Mouse (Mus musculus) frontal cortex, postnatal 25 days (tissue): ENCODE measurements around the gene Ddx1.
A peak's percentile ranks its signal among the peaks of the same experiment; 100 is the strongest.

Experiments used
- DNase-seq, 2 experiments: peaks; one replicate each; pipeline ENCODE4 v3.0.0; 2022; ENCODE audit warnings: low spot score in 2 of 2

The Ddx1 gene

DNA sequence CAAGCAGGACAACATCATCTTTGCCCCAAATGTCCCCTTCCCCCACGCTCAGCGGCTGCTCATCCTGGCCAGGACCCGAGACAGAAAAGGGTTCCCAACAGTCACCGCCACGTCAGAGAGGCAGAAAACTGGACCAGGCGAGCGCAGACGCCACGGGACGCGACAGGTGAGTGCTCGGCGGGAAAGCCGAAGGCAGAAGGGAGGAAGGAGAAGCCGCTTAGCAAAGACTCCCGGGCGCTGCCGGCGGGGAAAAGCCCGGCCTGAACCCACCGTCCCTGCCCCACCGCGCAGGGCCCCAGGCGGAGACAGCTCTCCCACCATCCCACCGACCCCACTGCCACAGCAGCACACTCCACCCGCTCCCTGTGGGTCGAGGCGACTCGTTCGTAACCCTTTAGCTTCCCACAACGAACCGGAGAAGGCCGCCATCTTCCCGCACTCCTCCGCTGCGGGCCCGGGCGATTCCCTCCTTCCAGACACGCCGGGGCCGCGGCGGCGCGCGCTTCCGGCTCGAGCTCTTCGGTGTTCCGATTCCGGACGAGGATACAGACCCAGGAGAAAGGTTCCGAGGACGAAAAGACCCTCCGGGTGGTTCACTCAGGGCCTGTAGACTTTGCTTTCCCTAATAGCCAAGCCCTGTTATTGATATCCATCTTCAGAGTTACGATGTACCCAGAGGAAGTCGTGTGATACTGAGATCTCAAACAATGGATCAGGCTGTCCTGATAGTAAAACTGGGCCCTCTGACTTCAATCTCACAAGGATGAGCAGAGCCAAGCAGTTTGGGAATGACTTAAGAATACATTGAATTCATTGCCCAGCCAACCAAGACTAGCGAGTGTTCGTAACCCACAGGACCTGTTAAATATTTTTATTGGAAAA, at the start of gene Ddx1:
Gene Ddx1, minus strand, starts transcription at position 523 of the 882 bp plus-strand sequence.
- DNase-seq = peak; percentile 74 to 78

DNA sequence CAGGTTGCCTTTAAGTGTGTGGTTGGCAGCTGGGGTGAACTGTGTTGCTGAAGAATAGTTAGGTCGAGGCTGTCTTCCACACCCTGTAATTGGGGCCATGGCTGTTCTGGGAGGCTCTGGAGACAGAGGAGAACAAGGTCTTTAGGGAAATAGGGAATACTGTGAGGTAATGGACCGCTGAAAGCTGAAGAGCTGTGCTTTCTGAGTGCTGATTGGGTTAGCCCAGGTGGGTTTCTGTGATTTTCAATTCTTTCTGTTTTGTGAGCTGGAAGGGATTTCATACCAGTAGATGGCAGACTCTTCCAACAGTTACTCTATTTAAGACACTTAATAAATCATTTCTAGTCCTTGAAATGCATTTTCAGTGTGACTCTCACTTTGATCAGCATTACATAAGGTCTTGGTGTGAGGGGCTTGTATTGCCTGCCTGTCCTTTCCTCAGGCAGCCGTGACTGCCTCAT, 44.4 kb upstream of the Ddx1 start:
- DNase-seq = no peak

DNA sequence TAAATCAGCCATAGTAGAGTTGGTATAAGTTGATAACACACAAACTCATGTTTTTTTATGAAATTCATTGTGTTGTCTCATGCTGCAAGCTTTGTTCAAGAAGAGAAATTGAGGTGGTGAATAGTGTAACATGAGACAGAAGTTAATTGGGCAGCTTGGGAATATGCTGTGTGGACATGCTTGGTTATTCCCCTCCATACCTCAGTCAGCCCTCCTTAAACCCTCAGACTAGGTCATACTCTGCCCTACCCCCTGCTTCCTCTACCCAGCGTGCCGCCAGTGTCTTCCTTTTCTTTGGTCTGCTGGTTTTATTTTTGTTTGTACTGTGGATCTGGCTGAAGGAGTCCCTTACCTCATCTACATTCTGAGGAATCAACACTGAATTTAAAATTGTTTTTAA, 42.4 kb upstream of the Ddx1 start:
- no peak for DNase-seq

DNA sequence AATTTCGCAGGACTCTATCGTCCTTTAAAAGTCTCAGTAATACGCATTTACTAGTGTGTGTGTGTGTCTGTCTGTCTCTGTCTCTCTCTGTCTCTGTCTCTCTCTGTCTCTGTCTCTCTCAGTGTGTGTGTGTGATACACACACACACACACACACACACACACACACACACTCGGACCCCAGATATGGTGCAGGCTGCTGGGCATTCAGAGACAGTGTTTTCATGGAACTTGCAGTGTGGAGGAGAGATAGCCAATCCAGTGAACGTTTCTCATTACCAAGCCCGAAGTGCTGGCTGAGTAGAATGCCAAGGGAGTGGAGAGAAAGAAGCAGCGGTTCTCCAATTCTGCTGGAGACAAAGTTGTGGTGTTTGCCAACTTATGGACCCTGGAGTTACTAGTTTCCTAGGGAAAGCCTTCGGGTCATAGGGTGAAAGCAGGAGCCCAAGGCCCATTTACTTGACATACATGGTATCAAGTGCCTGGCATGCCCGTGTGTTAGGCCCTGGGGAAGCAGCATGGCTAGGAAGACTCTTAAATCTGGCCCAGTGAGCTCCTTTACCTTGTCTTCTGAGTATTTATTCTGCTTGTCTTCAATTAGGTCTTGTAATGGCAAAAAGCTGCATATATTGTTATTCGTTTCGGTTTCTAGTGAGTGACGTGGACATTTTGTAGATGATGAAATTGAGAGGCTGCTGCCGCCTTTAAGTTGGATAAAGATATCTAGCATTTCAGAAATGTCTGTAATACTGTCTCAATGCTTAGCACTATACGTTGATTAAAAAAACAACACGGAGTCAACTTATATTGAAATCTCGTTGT, 20.8 kb upstream of the Ddx1 start:
- DNase-seq = no peak

DNA sequence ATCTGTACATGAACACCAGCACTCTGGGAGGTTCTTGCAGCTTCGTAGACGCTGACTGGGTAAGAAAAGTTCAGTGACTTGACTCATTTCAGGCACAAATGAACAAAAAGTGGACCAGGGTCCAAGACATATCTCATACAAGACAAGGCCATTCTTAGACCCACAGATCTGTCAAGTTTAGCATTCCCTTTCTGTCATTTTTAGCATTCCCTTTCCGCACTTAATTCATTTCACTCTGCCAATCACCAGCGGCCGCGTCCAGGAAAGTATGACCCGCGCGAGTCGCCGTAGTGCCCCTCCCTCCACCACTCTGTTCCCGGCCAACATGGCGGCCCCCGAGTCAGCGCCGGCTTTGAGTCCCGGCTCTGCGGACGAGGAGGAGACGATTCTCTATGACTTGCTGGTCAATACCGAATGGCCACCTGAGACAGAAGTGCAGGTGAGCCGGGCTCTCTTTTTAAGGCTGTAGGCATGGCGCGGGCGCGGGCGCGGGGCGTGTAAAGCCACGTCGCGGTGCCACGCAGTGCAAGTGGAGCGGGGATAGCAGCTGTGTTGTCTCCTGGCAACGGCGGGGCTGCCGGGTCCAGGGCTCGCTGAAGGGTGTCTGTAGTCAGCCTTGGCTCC, 19.9 kb upstream of the Ddx1 start, which contains the start of gene Nbas:
Gene Nbas, plus strand, starts transcription at position 308 of the 624 bp plus-strand sequence.
- DNase-seq = peak; percentile 78 to 86

DNA sequence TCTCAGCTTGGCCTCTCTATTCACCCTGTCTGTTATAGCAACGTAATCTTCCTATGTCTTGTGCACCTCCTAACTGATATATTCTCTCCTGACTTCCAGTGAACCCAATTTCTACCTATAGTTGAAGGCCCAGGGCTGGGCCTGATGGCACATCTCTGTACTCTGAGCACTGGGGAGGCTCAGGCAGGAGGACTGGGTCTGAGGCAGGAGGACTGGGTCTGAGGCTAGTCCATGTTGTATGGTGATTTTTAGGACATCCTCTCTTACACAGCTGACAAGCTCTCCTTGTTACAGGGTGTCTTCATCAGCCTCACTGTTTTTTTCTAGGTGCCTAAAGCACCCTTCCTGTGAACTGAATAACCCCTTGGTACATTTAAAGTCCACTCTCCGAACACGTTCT, 19.4 kb upstream of the Ddx1 start:
- no peak for DNase-seq

DNA sequence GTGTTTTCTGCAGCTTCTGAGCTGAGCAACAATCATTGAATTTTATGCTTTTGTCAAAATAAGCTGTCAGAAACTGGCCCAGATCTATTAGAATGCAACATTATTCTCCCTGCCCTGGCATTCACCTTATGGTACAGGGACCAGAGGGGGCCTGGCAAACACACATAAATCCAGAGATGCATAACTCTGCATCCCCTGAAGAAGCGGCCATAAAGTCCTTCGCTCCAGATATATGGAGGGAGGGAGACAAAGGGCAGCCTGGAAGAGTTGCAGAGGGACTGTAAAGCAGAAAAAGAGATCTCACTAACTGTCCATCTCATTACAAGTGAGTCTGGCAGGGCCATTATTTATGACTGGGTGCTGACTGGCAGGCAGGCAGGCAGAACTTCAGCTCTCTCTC, 6.7 kb upstream of the Ddx1 start:
- DNase-seq = no peak

DNA sequence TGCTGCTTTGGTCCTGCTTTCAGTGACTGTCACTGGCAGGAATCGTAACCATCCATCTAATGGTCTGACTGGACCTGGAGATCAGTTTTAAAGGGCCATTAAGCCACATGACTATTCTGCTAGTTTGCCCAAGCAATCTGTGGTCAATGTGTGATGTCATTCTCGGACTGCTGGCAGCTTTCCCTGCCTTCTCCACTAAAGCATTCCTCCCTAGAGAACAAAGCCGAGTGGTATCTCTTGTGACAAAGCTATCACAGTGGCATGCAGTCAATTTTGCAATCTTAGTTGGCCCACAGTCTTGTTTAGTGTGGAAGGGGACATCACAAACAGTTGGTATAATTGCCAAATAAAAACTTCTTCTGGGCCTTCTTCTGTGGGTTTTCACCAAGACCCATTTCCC, 6.1 kb upstream of the Ddx1 start:
- DNase-seq = no peak

DNA sequence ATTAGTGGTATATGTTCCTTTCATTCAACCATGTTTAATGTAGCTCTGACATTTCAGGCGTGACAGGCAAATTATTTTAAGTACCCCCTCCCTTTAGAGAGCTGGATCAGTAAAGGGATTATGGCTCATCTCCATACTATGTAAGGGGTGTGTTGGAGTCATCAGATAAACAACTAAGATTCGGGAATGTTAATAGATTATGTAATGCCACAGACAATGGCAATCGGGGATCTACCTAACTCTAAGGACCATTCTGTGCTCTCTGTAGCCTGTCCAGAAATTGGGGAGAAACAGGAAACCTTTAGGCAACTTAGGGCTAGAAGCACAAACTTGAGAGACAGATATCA, 533 bp upstream of the Ddx1 start:
- no peak for DNase-seq

DNA sequence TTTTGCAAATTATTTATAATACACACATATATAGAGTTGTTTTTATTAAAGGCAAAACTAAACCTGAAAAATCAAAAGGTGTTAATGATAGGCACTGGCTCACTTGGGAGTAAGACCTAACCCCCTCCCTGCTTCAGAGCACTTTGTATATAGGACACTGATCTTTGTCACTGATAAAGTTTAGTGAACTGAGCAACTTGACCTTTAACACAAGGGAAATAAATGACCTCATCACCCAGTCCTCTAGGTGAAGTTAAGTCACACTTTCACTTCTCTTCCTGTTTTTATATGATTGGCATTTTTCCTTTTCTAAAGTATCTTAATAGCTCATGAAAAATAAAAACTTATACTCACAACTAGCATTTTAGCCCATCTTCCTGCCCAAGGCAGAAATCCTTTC, 6.6 kb downstream of the Ddx1 start:
- DNase-seq = no peak

DNA sequence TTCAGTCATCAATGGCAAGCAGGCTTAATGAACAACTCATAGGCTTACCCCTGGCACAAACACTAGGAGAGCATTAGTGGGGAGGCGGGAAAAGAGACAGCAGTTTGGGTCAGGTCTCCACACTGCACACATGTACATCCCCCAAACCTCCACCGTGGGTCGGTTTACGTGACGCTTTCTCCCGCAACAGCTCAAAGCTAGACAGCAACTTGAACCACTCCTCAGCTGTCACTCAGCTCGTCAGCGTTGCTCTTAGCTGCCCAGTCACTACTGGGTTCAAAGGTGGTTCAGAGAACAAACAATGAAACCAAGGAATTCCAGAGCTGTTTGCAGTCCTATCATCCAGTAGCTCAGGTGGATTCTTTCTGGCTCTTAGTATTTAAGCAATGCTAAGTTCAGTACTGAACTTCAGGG, 30.9 kb downstream of the Ddx1 start:
- DNase-seq = no peak

DNA sequence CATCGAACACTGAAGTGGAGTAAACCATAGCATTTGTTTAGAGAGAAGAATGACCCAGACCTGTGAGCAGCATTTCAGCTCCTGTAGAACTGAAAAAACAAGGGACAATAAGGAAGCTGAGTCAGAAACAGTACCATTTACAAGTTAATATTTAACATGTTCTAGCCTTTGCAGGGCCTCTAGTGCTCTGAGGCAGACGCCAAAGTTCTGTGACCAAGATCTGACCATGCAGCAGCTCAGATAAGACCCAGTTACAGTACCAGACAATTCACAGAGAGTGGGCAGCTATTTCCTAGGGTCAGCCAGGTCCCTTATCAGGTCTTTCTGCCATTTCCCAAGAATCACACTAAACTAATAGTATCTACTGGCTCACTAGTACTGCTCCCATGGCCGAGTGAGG, 31.4 kb downstream of the Ddx1 start:
- DNase-seq = no peak

DNA sequence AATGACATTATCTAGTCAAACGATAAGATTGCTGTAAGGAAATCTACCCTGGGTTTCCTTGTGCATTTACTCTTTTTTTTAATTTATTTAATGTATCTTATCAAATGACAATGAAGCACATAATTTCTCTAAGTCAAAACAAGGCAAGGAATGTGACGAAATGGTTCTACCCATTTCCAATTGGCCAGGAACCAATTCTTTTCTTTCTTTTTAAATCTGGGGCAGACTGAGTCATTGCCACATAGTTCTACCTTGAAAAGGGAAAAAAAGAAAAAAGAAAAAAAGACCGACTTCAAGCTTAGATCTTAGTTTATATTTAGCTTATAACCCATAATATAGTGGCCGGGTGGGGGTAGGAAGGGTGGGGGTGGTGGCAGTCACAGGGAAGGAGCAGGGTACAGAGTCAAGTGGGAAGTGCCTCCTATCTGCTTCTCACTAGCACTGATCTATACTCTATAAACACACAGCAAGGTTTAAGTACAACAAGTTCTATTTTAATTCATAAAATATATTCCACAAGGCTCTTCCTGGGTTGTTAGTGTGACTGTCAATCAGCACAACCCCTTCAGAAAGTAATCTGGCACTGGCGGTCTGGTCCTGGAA, 32.4 kb downstream of the Ddx1 start:
- no peak for DNase-seq

DNA sequence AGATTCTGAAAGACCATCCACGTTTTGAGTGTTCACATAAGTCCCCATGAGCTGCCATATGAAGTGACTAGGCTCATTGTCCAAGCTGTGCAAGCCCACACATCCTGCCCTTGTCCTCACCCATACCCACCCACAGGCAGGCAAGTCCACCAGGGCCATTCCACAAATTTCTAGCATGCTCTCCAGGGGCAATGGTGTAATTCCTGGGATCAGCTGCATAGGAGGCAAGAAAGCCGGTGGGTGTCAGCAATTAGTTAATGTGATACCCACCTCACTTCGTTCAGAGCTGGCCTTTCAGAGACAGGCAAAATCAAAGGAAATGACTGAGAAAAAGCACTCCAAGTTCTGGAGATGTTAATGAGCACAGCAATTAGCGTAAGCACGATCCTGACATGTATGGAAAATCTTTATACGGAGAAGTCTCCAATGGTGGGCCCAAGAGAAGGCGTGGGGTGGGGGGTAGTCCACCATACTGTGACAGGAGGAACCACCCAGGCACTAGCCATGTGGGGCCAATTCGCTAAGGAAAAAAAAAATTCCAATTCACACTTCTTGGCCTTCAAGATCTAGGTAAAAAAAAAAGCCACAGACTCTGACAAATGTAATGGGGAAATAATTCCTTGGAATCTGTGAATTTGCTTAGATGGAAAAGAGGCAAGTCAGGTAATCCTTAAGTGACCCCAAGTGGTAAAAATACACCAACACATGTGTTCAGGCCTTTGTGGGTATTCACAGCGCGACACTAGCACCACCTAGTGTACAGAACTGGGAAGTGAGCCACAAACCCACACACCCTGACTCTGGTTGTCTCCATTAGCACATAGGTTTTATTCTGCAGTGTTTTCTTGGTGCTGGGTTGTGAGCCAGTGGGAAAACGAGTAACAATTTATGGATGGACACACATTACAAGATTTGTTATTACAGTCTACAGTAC, 34.4 kb downstream of the Ddx1 start:
- DNase-seq = peak; percentile 87 to 91

DNA sequence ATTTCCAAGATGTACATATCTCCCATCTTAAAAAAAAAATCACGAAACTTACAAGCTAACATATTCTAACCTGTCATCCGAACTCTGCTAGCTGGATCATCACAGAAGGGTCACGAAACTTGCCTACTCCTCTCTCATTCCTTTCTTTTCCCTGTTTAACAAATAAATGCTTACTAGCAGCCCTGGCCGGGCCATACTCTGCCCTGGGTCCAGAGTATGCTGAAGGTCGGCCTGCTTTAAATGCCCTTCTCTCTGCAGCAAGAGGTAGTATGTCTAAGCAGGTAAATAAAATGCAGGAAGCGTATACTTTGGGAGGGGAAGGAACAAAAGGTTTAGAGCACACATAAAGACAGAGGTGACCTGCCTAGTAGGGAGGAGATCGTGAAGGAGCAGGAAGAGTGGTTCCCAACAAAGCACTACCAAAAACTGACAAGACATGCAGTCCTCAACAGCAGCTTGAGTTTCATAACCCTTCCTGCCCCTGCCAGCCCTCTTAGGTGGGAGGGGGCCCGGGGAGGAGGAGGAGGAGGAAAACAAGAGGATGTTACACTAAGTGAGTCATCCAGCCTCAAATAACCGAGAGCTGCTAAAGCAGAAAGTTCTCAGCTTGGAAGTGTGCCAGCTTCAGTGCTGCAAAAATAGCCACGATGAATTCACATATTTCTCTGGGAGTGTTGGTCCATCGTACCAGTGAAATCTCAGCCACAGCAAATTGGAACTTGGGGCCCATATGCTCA, 37.1 kb downstream of the Ddx1 start:
- DNase-seq = peak; percentile 46 to 64

DNA sequence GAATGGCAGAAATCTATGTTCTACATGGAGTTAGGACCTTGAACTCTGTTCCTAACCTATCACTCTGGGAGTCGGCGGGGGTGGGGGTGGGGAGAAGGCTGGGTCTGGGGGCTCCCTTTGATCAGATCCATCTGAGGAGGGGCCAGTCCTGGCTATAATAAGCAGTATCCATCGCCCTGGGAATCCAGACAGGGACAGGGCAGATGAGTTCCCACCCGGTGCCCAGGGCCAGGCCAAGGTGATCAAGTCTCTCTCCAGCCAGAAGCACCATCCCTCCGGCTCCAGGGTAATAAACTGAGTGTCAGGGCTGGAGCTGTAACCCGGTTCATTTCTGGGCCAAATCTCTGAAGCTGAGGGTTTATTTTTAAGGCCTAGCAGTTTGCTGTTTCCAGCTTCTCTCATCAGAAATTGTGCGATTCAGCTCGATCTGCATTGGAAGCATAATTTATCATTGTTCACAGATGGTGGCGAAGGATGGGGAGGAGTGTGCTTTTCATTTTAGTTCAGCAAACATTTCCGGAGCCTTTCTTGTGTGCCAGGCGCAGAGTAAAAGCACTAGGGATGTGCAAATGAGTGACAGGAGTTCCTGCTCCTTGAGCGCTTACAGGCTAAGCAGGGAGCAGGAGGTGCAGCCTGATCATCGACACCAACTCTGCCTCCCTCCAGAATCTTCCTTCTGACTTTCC, 39.2 kb downstream of the Ddx1 start:
- no peak for DNase-seq

DNA sequence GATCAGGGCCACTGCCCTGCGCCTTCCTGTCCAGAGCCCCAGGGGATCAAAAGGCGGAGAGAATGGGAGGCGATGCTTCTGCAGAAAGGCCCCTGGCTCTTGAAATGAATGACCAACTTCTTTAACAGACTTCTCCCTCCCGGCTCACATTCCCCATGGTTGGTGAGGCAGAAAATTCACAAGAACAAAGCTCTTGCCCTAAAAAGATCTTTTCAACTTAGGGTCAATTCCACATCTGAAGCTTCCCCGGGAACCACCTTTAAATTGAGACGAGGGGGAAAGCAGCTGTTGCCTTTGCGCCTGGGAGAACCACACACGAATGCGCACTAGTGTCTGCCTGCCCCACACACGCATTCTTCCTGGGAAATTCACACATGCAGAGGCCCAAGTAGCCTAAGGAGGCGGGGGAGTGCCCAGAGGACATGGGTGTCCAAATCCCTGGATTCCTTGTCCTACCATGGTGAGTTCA, 40.0 kb downstream of the Ddx1 start:
- no peak for DNase-seq

DNA sequence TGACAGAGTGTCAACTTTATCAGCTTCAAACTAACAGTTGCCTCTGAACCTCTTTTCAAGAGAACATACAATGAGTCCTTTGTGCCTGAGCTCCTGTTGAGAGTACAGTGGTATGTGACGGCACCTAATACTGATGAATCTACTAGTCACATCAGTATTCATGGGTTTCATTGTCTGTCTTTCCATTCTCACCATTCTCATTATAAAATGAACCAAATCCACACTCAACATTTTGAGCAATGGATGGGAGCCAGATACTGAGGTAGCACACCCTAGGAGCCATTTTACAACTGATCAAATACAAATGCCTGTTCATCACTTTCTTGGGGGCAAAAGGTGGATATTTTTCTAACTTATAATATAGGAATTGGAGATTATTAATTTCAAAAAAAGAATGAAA, 40.5 kb downstream of the Ddx1 start:
- no peak for DNase-seq

DNA sequence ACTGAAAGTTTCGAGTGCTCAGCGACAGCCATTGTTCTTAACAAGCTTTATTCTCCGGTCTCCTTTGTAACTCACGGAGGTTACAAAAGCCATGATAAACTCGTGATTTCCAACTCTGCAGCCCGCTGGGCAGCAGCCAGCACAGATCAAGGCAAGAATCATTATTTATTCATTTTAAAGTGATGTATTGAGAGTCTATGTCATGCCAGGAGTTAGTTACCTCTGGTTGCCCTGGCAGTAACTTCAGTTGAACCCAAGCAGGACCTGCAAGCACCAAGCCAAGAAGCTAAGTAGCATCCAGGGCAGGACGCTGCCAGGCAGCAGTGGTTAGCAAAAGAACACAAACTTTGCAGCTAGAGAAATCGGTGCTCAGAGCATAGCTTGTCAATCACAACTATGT, 41.9 kb downstream of the Ddx1 start:
- DNase-seq = no peak
